Mouse (Mus musculus): ENCODE measurements at regions not wholly inside any gene's neighbourhood (a gene's known extent, or its start where the extent isn't known, plus 50 kb on each side); places are given as distances from the start of the nearest gene placed in this dataset.
"Not testable (repeated sequence)": the region's sequence is repeated elsewhere in the genome, so short reads cannot be mapped to it uniquely, and the experiment has no call there.

- no peak for DNase-seq (ENCODE audit: low spot score)
Measured at GRCm38 (mm10) chr13:44674926-44675650, 54.2 kb upstream of the Jarid2 start.

- no peak for DNase-seq (ENCODE audit: low spot score)
Measured at GRCm38 (mm10) chr13:44676041-44676440, 53.2 kb upstream of the Jarid2 start.

GRCm38 (mm10) chr13:44678121-44678520 lies 51.2 kb upstream of the Jarid2 start:
- DNase-seq (ENCODE audit: low spot score), result no peak

- not testable (repeated sequence) for DNase-seq (ENCODE audit: low spot score)
Measured at GRCm38 (mm10) chr13:44679457-44679856, 49.8 kb upstream of the Jarid2 start.

Data from ovary, adult 18-20 months (tissue).